Mouse (Mus musculus) testis, adult 2 months (tissue): ENCODE data around the gene Ikbip.

Source experiments
- CTCF ChIP-seq: fragments of 200-500 bp; IDR thresholded peaks from 2 replicates; pipeline ENCODE4 v1.5.1; 2012; ENCODE audit warnings: low read depth, mild to moderate bottlenecking, inconsistent platforms, low read length, moderate library complexity; ENCODE audit not compliant: control insufficient read depth, insufficient read depth, insufficient replicate concordance
- POLR2A ChIP-seq: fragments of 200-500 bp; IDR thresholded peaks from 2 replicates; pipeline ENCODE4 v1.6.1; 2012; ENCODE audit warnings: low read depth, mild to moderate bottlenecking, inconsistent platforms, low read length, moderate library complexity; ENCODE audit not compliant: control insufficient read depth

DNA sequence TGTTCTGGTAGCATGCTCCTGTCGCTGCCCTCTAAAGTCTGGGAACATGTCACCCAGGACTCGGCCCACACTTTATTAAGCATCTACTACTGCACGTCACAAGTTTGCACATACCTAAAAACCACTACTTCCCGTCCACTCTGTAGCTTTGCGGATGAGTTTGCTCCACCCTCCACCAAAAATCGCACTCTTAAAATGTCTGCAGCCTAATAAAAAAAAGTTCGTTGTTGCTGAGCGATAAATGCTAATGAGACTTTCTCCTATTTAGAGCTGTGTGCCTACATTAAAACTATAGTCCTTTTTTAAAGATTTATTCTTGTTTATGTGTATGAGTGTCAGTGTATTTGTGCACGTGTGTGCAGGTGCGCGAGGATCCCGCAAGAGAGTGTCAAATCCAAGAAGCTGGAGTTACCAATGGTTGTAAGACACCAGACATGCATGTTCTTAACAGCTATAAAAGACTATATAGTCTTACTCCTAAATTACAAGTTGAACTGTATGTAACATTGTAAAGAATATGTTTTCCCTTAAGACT lies 720 bp downstream of the Ikbip start:
- TF ChIP-seq CTCF (no peak), POLR2A (no peak)
